Mouse (Mus musculus) c-Kit-positive CD71-positive TER-119-negative erythroid progenitor cells, embryonic 14.5 days (primary cell): Measurements from ENCODE around the gene Diras2.

Source experiments
- DNase-seq: peaks from one replicate; pipeline ENCODE4 v3.0.0-alpha.2; 2013; ENCODE audit warnings: low read depth

Gene Diras2

DNA sequence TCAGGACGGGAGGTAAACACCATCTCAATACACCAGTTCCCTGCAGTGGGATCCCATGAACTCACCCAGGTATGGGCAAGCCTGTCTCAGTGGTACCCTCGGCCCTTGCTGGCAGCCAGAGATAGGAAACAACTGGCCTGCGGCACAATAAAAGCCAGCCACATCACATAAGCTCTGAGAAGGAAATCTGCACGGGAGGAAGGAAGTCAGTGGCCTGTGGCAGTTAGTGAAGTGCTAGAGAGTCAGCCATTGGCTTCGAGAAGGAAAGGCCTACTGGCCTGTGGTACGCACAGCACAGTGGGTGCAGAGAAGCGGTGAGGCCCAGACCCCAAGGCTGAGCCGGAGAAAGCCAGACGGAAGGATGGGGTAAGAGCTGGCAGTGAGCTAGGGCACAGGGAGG lies 20.2 kb upstream of the Diras2 start:
- DNase-seq, result no peak

DNA sequence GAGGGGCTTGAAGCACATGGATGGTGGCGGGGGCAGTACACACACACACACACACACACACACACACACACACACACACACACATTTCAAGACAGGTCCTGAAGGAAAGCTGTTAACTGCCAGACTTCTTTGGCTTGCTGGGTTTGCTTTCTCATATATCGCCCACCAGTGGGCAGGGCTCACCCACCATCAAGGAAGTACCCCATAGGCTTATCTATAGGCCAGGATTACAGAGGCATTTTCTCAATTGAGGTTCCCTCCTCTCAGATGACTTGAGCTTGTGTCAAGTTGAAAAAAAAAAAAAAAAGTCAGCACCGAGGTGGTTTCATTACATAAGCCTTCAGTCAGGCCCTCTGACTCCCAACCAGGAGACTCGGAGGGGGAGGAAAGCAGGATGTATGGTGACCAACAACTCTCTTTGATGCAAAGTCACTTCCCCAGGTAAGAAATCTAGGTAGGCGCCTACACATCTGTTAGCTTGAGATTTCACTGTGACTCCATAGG lies 19.7 kb upstream of the Diras2 start:
- DNase-seq, result no peak

DNA sequence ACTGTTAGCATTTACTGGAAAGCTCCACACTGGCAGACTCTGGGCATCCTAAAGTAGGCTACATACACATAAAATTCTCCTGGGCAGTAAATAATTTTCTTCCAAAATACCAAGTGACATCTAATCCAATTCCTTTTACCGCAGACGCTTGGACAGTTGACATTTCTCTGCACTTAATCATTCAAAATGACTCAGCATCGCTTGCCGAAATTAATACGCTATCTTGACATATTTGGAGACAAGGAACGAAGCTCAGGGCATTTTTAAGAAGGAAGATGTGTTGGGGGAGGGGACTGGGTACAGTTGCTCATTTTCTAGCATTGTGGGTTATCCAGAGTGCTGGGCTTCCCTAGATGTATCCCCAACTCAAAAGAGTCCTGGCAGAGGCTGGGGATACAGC lies 15.2 kb upstream of the Diras2 start:
- no peak for DNase-seq

- no peak for DNase-seq
Observed at GRCm38 (mm10) chr13:52542636-52543035, 11.6 kb upstream of the Diras2 start.

- no peak for DNase-seq
Observed at GRCm38 (mm10) chr13:52542036-52542526, 11.0 kb upstream of the Diras2 start.

DNA sequence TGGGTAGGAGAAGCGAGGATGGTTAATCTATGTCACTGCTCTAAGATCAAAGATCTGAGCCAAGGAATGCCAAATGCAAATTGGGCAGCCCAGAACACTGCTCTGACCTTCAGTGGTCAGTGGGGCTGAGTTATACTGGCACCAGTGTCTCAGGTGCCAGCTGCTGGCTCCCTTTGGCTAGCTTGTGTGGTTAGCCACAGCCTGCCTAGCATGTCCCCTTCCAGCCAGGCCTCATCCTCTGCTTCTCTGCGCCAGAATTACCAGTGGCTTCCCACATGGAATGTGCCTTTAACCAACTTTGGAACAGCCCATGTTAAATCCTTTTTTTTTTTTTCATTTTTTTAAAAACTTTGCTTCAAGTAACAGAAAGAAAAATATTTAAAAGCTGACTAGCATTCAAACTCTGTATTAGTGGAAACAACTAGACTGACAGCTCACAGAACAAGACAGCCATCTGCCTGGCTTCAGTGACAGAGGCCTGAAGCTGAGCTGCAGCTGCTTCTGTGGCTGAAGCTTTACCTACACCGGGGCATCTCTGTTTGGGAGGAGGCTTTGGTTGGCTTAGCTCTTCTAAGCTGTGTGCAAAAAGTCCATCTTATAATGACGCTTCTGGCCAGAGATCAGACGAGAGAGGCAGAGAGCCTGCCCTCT lies 10.4 kb upstream of the Diras2 start:
- no peak for DNase-seq

DNA sequence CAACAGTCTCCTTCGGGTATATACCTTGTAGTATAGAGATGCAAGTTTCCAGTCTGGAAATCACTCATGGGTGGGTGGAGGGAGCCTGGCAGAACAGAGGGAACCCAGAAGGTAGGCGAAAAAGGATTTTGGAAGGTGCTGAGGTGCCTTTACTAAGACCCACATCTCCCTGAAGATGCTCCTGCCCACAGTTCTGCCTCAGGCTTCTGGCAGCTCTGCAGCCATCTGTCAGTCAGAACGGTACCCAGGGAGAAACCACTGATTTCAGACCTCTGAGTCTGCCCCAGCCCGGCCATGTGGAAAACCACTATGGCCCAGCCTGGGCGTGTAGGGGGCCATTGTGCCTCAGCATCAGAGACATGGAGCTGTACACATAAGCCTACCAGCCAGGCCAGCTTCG lies 8.4 kb upstream of the Diras2 start:
- no peak for DNase-seq

DNA sequence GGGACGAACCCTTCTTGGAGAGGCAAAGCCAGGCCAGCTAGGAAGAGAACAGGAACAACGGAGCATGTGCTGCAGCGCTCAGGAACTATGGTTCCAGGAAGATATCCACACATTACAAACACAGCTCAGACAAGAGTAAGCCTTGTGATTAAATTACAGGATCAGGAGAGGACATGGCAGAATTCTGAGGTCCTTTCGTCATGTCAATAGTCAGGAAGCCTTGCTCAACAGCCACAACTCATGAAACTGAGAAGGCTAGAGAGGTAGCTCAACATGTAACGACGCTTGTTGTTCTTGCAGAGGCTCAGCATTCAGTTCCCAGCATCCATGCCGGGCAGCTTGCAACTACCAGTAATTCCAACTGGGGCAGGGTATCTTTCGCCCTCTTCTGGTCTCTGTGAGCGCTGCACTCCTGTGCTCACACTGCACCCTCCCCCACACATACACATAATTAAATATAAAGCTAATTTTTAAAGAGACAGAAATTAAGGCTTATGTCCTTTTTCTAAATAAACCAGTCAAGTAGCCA lies 7.6 kb upstream of the Diras2 start:
- DNase-seq, result no peak

DNA sequence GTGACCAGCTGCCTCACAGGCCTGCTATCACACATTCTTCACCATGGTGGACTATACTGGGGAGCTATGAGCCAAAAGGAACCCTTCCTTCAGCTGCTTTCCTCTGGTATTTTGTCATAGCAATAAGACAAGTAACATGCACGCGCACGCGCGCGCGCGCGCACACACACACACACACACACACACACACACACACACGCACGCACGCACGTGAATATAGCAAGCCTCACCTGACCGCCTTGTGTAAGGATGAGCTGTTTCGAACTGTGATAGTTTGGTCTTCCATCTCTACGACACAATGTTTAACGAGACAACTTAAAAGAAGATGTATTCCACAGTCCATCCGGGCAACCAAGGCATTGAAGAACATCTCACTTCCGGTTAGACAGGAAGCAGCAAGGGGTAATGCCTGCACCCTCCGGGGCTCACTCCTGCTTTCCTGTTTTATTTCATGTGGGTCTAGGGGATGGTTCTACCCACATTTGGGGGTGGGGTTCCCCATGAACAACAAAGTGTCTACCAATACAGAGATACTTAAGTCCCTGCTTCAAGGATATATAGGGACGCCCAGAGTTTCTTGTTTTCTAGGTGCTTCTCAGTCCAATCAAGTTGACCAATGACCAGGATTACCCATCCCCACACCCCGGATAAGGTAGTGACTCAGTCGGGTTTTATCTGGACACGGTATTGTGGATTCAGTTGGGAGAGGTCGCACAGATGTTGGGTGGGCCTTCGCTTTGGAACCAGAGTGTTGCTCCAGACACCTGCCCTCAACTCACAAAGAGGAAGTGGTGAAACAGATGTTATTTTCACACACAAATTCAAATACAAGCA lies 6.9 kb upstream of the Diras2 start:
- DNase-seq, result no peak

DNA sequence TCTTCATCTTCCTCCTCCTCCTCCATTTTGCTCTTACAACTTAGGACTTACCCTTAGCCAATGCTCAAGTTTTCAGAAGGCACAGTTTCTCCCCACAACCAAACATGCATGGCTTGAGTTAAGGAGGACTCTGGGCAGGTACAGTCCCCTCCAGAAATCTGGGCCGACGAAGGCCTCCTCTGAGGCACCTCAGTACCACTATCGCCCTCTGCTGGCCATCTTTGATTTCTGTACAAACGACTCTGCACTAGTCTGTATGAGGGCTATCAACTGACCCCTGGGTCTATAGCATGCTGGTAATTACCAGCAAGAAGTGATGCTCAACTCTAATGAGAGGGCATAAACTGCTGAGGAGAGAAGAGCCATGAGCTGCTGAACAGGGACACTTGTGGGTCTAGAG lies 4.5 kb upstream of the Diras2 start:
- peak; percentile 16 for DNase-seq

DNA sequence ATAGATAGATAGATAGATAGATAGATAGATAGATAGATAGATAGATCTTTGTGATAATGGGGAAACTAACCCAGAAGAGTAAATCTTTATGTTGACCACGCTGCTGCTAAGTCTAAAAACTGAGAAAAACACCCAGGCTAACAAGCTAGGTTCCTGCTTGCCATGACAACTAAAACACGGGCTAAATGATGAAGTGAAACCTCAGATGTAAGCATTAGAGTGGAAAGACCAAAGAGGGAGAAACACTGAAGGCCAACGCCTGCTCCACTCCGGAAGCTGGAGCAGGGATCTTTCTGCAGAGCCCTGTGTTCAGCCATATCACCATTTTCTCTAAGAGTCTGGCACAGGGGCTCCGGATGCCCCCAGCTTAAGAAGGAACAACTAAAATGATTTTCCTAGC lies 2.6 kb upstream of the Diras2 start:
- DNase-seq, result no peak

DNA sequence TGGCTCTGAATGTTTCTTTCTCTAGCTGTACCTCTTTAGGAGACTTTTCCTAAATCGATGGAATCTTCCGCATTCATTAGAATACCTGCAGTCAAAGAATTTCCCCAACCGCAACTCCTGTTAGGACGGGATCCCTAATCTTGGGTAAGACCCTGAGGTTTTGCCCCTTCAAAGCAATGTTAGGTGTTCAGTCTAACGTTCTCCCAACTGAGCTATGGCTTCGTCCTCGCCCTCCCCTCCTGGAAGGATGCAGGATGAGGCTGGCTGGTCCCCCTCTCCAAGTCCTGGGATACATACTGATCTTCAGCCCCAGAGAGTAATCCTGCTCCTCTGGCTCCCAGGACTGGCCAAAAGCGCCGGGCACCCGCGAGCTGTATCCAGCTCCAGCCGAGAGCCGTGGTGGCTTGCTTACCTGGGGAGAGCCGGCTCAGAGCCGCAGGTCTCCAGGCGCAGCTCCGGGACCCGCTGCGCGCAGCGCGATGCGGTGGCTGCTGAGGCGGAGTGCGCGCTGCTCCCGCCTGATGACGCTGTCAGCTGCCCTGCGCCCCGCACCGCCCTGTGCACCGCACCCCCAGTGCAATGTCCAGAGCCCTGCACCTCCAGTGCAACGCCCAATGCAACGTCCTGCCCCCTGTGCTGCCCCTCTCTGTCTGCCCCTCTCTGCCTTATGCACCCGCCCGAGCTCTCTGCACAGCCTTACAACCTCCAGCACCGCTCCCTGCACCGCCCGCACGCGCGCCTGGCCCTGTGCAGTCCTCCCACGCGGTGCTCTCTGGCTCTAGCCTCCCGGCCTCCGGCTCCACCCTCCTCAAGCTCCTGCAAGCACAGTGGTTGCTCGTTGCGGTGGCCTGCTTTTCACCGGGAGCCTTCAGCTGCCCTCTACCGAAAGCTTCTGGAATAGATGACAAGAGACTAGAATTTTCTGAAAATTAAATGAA lies 802 bp downstream of the Diras2 start:
- DNase-seq, result no peak

DNA sequence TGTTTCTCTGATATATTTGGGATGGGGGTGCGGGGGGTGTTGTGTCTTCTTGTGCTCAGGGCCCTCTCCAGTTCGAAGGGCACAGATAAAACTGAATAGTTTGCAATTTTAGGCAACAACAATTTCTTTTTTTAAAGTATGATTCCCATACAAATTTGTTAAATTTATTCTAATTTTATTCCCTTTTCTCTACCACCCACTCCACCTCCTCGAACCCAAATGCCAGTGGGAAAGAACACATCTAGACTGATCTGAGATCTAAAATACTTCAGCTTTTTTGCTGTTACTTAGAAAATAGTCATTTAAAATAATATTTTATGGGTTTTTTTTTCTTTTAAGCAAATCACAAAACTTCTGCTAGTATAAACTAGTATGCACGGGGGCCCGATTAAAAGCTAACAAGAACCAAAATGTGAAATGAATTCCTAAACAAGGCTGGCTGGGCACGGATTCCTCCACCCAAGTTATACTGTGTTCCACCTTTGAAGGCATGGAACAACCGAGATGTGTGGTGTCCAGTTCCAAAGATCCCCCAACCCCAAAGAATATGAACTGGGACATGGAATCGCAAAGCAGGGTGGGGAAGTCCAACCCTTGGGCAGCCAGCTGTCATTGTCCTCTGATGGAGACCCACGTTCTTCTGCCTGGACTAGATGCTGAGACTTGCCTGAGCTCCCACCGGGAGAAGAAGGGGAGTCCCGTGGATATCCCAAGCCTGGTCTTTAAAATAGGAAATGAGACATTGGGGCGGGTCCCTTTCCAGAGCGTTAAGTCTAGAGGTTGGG lies 1.7 kb downstream of the Diras2 start:
- DNase-seq, result no peak

GRCm38 (mm10) chr13:52528786-52529185 lies 2.3 kb downstream of the Diras2 start:
- no peak for DNase-seq

DNA sequence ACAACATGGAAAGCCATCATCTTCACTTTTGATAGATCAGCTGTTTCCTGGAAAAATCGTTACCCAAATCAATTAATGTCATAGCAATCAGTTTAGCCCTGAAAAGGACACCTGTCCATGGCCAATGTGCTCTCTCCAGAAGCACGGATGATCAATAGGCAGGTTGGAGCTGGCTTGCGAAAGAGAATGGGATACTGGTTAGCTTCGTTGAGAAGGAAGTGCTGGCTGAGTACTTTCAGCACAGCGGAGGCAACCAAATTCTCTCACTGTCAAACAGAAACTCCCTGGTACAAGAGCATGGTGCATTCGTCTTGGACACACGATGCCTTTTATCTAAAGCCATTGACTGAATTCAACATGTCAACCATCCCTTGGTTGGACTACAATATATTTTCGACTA lies 2.8 kb downstream of the Diras2 start:
- DNase-seq, result no peak

DNA sequence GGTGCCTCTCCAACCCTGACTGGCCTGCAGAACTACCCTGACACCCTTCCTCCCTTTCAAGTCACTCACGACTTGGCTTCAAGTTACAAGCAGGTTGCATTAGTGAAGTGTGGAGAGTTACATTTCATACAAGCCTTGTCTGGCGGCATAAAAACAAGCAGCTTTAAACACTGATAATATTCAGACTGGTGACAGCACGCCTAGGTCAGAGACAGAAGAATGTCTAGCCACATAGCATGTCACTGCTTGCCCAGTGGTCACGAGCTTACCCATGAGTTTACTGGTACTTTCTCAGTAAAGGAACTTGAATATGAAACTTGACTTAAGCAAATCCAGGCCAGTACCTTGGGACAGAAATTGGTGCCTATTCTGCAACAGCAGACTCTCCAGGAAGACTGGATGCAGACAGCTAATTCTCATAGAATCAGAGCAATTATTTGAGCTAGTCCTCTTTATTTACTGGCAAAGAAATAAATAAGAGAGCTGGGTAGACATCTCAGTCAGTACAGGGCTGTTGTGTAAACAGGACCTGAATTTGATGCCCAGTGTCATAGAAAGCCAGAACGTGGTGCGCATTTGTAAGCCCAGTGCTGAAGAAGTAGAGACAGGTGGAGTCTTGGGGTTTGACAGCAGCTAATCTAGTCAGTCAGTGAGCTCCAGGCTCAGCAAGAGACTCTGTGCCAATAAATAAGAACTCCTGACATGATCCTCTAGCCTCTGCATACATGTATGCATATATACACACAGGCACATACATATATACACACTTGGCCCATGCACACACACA lies 4.6 kb downstream of the Diras2 start:
- no peak for DNase-seq

GRCm38 (mm10) chr13:52524313-52524712 lies 6.8 kb downstream of the Diras2 start:
- DNase-seq, result no peak

DNA sequence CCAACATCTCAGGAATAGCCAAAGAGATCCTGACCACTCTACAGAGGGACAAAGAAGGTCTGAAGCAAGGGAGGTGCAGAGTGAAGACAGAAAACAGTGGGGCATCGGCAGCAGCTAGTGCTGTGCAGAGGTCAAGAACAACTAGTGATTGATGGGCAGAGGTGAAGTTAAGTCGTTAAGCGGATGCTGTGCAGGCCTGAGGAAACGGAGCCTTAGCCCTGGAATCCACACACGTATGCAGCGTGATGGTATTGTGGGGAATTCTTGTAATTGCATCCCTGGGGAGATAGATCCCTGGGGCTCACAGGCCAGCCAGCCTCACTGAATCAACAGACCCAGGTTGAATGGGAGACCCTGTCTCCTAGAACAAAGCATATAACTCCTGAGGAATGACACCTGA lies 9.9 kb downstream of the Diras2 start:
- DNase-seq, result no peak

DNA sequence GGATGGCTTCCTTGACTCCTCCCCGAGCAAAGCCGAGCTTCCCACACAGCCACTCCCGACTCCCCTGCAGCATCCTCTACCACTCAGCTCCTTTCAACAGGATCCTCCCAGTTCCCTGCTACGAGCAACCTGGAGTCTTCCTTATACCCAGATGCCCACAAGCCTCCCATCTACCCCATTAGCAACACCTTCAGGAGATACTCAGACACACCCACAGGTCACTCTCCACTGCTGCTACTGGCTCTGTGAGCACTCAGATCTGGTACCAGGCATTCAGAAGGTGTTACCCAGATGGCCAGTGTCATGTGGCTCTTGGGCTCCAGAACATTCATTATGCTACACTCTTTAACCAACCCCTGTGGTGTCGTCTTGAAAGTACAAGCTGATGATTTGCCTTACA lies 11.7 kb downstream of the Diras2 start:
- no peak for DNase-seq

DNA sequence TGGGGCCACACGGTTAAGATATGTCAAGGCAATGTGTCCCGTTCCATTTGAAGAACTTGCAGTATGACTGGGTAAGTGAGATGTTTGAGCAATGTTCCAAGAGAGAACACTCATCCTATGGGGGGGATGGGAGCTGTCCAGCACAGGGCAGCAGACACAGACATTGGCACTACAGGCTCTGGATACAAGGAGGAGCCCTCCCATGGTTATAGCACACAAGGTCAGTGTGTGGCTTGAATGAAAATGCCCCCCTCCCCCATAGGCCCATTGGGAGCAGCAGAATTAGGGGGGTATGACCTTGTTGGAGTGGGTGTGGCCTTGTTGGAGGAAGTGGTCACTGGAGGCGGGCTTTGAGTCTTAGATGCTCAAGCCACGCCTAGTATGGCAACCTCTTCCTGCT lies 12.7 kb downstream of the Diras2 start:
- no peak for DNase-seq
